Mouse (Mus musculus) left cerebral cortex, postnatal 4 days (tissue): ENCODE measurements at regions not wholly inside any gene's neighbourhood (a gene's known extent, or its start where the extent isn't known, plus 50 kb on each side); places are given as distances from the start of the nearest gene placed in this dataset.

ENCODE experiments used
- DNase-seq: peaks from one replicate; pipeline ENCODE4 v3.0.0-alpha.2; 2022
- intact Hi-C: fragments of 180-260 bp; cut with DNase I; formaldehyde crosslinking; loops from one replicate; pipeline ENCODE4 v1.15.1; 2025

GRCm38 (mm10) chr6:41127816-41128215 is 92.5 kb upstream of the 2210010C04Rik start:
- intact Hi-C loops: no loop called here
- DNase-seq: no peak

GRCm38 (mm10) chr6:41126855-41127254 is 91.5 kb upstream of the 2210010C04Rik start:
- intact Hi-C loops: no loop called here

GRCm38 (mm10) chr6:41121641-41122040 is 86.3 kb upstream of the 2210010C04Rik start:
- DNase-seq: no peak
- intact Hi-C loops: no loop called here

More at GRCm38 (mm10) chr6:41126855-41127254, 91.5 kb upstream of the 2210010C04Rik start:
- DNase-seq: no peak

GRCm38 (mm10) chr6:41119176-41119575 is 83.9 kb upstream of the 2210010C04Rik start:
- intact Hi-C loops: no loop called here
- DNase-seq: no peak

GRCm38 (mm10) chr6:41118201-41118976 is 83.1 kb upstream of the 2210010C04Rik start:
- peak; percentile 73 for DNase-seq
- intact Hi-C loops: no loop called here

GRCm38 (mm10) chr6:41113943-41114342 is 78.6 kb upstream of the 2210010C04Rik start:
- no peak for DNase-seq
- intact Hi-C loops: no loop called here

- peak; percentile 38 for DNase-seq
- intact Hi-C loops: no loop called here
These were observed 77.7 kb upstream of the 2210010C04Rik start for GRCm38 (mm10) chr6:41112861-41113610.

- intact Hi-C loops: no loop called here
- no peak for DNase-seq
These were observed 76.5 kb upstream of the 2210010C04Rik start for GRCm38 (mm10) chr6:41111829-41112228.

- intact Hi-C loops: no loop called here
- DNase-seq: no peak
These were observed 73.6 kb upstream of the 2210010C04Rik start for GRCm38 (mm10) chr6:41108897-41109296.

GRCm38 (mm10) chr6:41103689-41104400 is 68.5 kb upstream of the 2210010C04Rik start:
- intact Hi-C loops: no loop called here
- DNase-seq: no peak

- DNase-seq: no peak
- intact Hi-C loops: no loop called here
These were observed 66.7 kb upstream of the 2210010C04Rik start for GRCm38 (mm10) chr6:41101997-41102396.

GRCm38 (mm10) chr6:41100258-41100657 is 64.9 kb upstream of the 2210010C04Rik start:
- intact Hi-C loops: no loop called here
- no peak for DNase-seq

GRCm38 (mm10) chr6:41091177-41091829 is 56.0 kb upstream of the 2210010C04Rik start:
- intact Hi-C loops: no loop called here
- DNase-seq: no peak
